Mouse (Mus musculus) midbrain, embryonic 15.5 days (tissue): ENCODE measurements around the gene Slc2a1. TPM values are rescaled to one million over a fixed set of nuclear protein-coding genes. Genes with fewer than 3 reads are reported as not detected.

Source experiments
- ATAC-seq: fragments of 200-750 bp; cut with Nextera tagmentation; replicated peaks from 2 replicates; pipeline ENCODE4 v1.8.0; 2017; ENCODE audit warnings: moderate TSS enrichment
- H3K27ac ChIP-seq: fragments of 300-500 bp; sonication (generic); 2 replicates; pipeline ENCODE4 v1.5.1; 2015; ENCODE audit warnings: mild to moderate bottlenecking, inconsistent platforms
- H3K27me3 ChIP-seq: fragments of 300-500 bp; sonication (generic); replicated peaks from 2 replicates; pipeline ENCODE4 v1.6.1; 2015; ENCODE audit warnings: inconsistent platforms
- H3K36me3 ChIP-seq: fragments of 300-500 bp; sonication (generic); replicated peaks from 2 replicates; pipeline ENCODE4 v1.6.1; 2015; ENCODE audit warnings: inconsistent platforms
- H3K4me1 ChIP-seq: fragments of 300-500 bp; sonication (generic); 2 replicates; pipeline ENCODE4 v1.6.1; 2015; ENCODE audit warnings: inconsistent platforms
- H3K4me2 ChIP-seq: fragments of 300-500 bp; sonication (generic); 2 replicates; pipeline ENCODE4 v1.6.1; 2015; ENCODE audit warnings: inconsistent platforms, mild to moderate bottlenecking, moderate library complexity
- H3K4me3 ChIP-seq: fragments of 300-500 bp; sonication (generic); 2 replicates; pipeline ENCODE4 v1.5.1; 2015; ENCODE audit warnings: mild to moderate bottlenecking, inconsistent platforms
- H3K9ac ChIP-seq: fragments of 300-500 bp; sonication (generic); 2 replicates; pipeline ENCODE4 v1.6.1; 2015; ENCODE audit warnings: mild to moderate bottlenecking, inconsistent platforms
- H3K9me3 ChIP-seq: fragments of 300-500 bp; sonication (generic); 2 replicates; pipeline ENCODE4 v1.6.1; 2016; ENCODE audit warnings: inconsistent platforms
- WGBS: fragments of 180-500 bp; shearing (Covaris S2); methylation state at CpG from one replicate; pipeline ENCODE4 v1.1.7; 2015; ENCODE audit warnings: mixed read lengths; 5-methylcytosine and 5-hydroxymethylcytosine counted together
- polyA plus RNA-seq: library from polyadenylated mRNA; unstranded; fragments of >200 nt; fragmentation: Nextera tagmentation; extraction: Ambion mirVana; gene quantifications from 2 replicates; pipeline ENCODE4 v1.2.1, GENCODE M21; 2015

Slc2a1 gene
- polyA plus RNA-seq, 1 experiment from 2014 or later: 96.1 TPM

GRCm38 (mm10) chr4:119119354-119119753 lies 10.8 kb downstream of the Slc2a1 start:
- no peaks in the 10 kb centered on the region for H3K9me3 ChIP-seq
- no peak overlapping the region for H3K4me2 ChIP-seq
- H3K4me1 ChIP-seq: no peaks in the 10 kb centered on the region
- no peak overlapping the region for H3K27ac ChIP-seq
- ATAC-seq: no peak
- no peaks in the 10 kb centered on the region for H3K36me3 ChIP-seq
- WGBS: 69% methylated on average over 5 of the region's 5 CpGs
- no peak overlapping the region for H3K4me3 ChIP-seq
- no peaks in the 10 kb centered on the region for H3K27me3 ChIP-seq
- H3K9ac ChIP-seq: no peak overlapping the region

- H3K4me3 ChIP-seq: no peak overlapping the region
- H3K9me3 ChIP-seq: no peaks in the 10 kb centered on the region
- no peak overlapping the region for H3K4me2 ChIP-seq
- no peak overlapping the region for H3K27ac ChIP-seq
- no peaks in the 10 kb centered on the region for H3K4me1 ChIP-seq
- no peak overlapping the region for H3K9ac ChIP-seq
- H3K36me3 ChIP-seq: no peaks in the 10 kb centered on the region
- H3K27me3 ChIP-seq: no peaks in the 10 kb centered on the region
- no peak for ATAC-seq
- 86% methylated on average over 6 of the region's 6 CpGs for WGBS
Measured at GRCm38 (mm10) chr4:119120095-119120494, 11.6 kb downstream of the Slc2a1 start.

- Histone ChIP-seq H3K27ac (no peak overlapping the region), H3K27me3 (no peaks in the 10 kb centered on the region), H3K4me3 (no peak overlapping the region), H3K36me3 (no peaks in the 10 kb centered on the region), H3K4me1 (no peaks in the 10 kb centered on the region), H3K9ac (no peak overlapping the region), H3K4me2 (no peak overlapping the region), H3K9me3 (no peaks in the 10 kb centered on the region)
- ATAC-seq: no peak
- WGBS: 46% methylated on average over 4 of the region's 4 CpGs
Measured at GRCm38 (mm10) chr4:119121249-119121648, 12.7 kb downstream of the Slc2a1 start.

- Histone ChIP-seq H3K4me3 (no peak overlapping the region), H3K27ac (no peak overlapping the region), H3K9ac (no peak overlapping the region), H3K9me3 (no peaks in the 10 kb centered on the region), H3K27me3 (no peaks in the 10 kb centered on the region), H3K4me2 (no peak overlapping the region), H3K4me1 (no peaks in the 10 kb centered on the region), H3K36me3 (no peaks in the 10 kb centered on the region)
- ATAC-seq: no peak
- 77% methylated on average over 2 of the region's 2 CpGs for WGBS
Measured at GRCm38 (mm10) chr4:119124771-119125273, 16.3 kb downstream of the Slc2a1 start.

- no peaks in the 10 kb centered on the region for H3K9me3 ChIP-seq
- H3K4me3 ChIP-seq: no peak overlapping the region
- no peaks in the 10 kb centered on the region for H3K27me3 ChIP-seq
- H3K4me2 ChIP-seq: no peak overlapping the region
- H3K9ac ChIP-seq: no peak overlapping the region
- WGBS: 81% methylated on average over 9 of the region's 9 CpGs
- H3K36me3 ChIP-seq: no peaks in the 10 kb centered on the region
- ATAC-seq: no peak
- no peaks in the 10 kb centered on the region for H3K4me1 ChIP-seq
- no peak overlapping the region for H3K27ac ChIP-seq
Measured at GRCm38 (mm10) chr4:119125577-119126270, 17.2 kb downstream of the Slc2a1 start.

- ATAC-seq: no peak
- H3K4me3 ChIP-seq: no peak overlapping the region
- H3K9ac ChIP-seq: no peak overlapping the region
- H3K27ac ChIP-seq: no peak overlapping the region
- H3K27me3 ChIP-seq: no peaks in the 10 kb centered on the region
- H3K4me2 ChIP-seq: no peak overlapping the region
- WGBS: 81% methylated on average over 6 of the region's 6 CpGs
- H3K4me1 ChIP-seq: no peaks in the 10 kb centered on the region
- H3K9me3 ChIP-seq: no peaks in the 10 kb centered on the region
- H3K36me3 ChIP-seq: no peaks in the 10 kb centered on the region
Measured at GRCm38 (mm10) chr4:119127229-119127628, 18.7 kb downstream of the Slc2a1 start.

GRCm38 (mm10) chr4:119128547-119128946 lies 20.0 kb downstream of the Slc2a1 start:
- no peak for ATAC-seq
- Histone ChIP-seq H3K4me2 (no peak overlapping the region), H3K27ac (no peak overlapping the region), H3K9me3 (no peaks in the 10 kb centered on the region), H3K36me3 (no peaks in the 10 kb centered on the region), H3K4me3 (no peak overlapping the region), H3K9ac (no peak overlapping the region), H3K4me1 (no peaks in the 10 kb centered on the region), H3K27me3 (no peaks in the 10 kb centered on the region)
- WGBS: 85% methylated on average over 7 of the region's 7 CpGs

GRCm38 (mm10) chr4:119129096-119129495 lies 20.6 kb downstream of the Slc2a1 start:
- no peak overlapping the region for H3K4me2 ChIP-seq
- WGBS: 89% methylated on average over 1 of the region's 1 CpGs
- 0 out of 2 replicates have a peak, but pooled peaks cover 5% of the 10 kb centered on the region for H3K36me3 ChIP-seq

GRCm38 (mm10) chr4:119131189-119131910 lies 22.8 kb downstream of the Slc2a1 start:
- H3K9me3 ChIP-seq: no peaks in the 10 kb centered on the region
- no peak for ATAC-seq
- peaks cover 10% of the 10 kb centered on the region; the same call in 1 of the 2 replicates for H3K36me3 ChIP-seq
- no peak overlapping the region for H3K27ac ChIP-seq
- 83% methylated on average over 8 of the region's 8 CpGs for WGBS
- no peak overlapping the region for H3K4me3 ChIP-seq
- no peaks in the 10 kb centered on the region for H3K4me1 ChIP-seq
- H3K27me3 ChIP-seq: no peaks in the 10 kb centered on the region
- H3K4me2 ChIP-seq: no peak overlapping the region
- no peak overlapping the region for H3K9ac ChIP-seq

More at GRCm38 (mm10) chr4:119129096-119129495, 20.6 kb downstream of the Slc2a1 start:
- H3K9me3 ChIP-seq: no peaks in the 10 kb centered on the region
- ATAC-seq: no peak
- H3K9ac ChIP-seq: no peak overlapping the region
- no peak overlapping the region for H3K27ac ChIP-seq
- H3K4me1 ChIP-seq: no peaks in the 10 kb centered on the region
- H3K4me3 ChIP-seq: no peak overlapping the region
- no peaks in the 10 kb centered on the region for H3K27me3 ChIP-seq

- H3K4me3 ChIP-seq: no peak overlapping the region
- no peaks in the 10 kb centered on the region for H3K9me3 ChIP-seq
- H3K27ac ChIP-seq: no peak overlapping the region
- H3K27me3 ChIP-seq: no peaks in the 10 kb centered on the region
- H3K36me3 ChIP-seq: peaks cover 10% of the 10 kb centered on the region; the same call in 1 of the 2 replicates
- no peak overlapping the region for H3K4me2 ChIP-seq
- H3K9ac ChIP-seq: no peak overlapping the region
- ATAC-seq: no peak
- H3K4me1 ChIP-seq: peaks cover 7% of the 10 kb centered on the region
- 92% methylated on average over 13 of the region's 13 CpGs for WGBS
Measured at GRCm38 (mm10) chr4:119133306-119133705, 24.8 kb downstream of the Slc2a1 start.

GRCm38 (mm10) chr4:119133860-119134259 lies 25.3 kb downstream of the Slc2a1 start:
- no peaks in the 10 kb centered on the region for H3K27me3 ChIP-seq
- peaks cover 10% of the 10 kb centered on the region; the same call in 1 of the 2 replicates for H3K36me3 ChIP-seq
- H3K9ac ChIP-seq: no peak overlapping the region
- peaks cover 12% of the 10 kb centered on the region for H3K4me1 ChIP-seq
- no peak overlapping the region for H3K27ac ChIP-seq
- H3K9me3 ChIP-seq: no peaks in the 10 kb centered on the region
- no peak overlapping the region for H3K4me2 ChIP-seq
- 93% methylated on average over 13 of the region's 13 CpGs for WGBS
- H3K4me3 ChIP-seq: no peak overlapping the region
- ATAC-seq: no peak

GRCm38 (mm10) chr4:119137313-119137712 lies 28.8 kb downstream of the Slc2a1 start:
- ATAC-seq: no peak
- peaks cover 10% of the 10 kb centered on the region; the same call in 1 of the 2 replicates for H3K36me3 ChIP-seq
- peaks cover 14% of the 10 kb centered on the region for H3K4me1 ChIP-seq
- H3K4me2 ChIP-seq: no peak overlapping the region
- WGBS: 58% methylated on average over 8 of the region's 8 CpGs
- H3K9me3 ChIP-seq: no peaks in the 10 kb centered on the region
- H3K4me3 ChIP-seq: no peak overlapping the region
- 0 out of 2 replicates have a peak overlapping the region, but pooled peaks have one; percentile 12 for H3K27ac ChIP-seq
- H3K27me3 ChIP-seq: no peaks in the 10 kb centered on the region
- H3K9ac ChIP-seq: no peak overlapping the region
